Mouse (Mus musculus) midbrain, postnatal 0 days (tissue): ENCODE results near the gene Ms4a3. TPM values are rescaled to one million over a fixed set of nuclear protein-coding genes. Genes with fewer than 3 reads are reported as not detected.

Experiments used
- ATAC-seq: fragments of 200-750 bp; cut with Nextera tagmentation; 2 replicates; pipeline ENCODE4 v1.8.0; 2017; ENCODE audit warnings: moderate number of reproducible peaks, mild to moderate bottlenecking, moderate TSS enrichment, moderate library complexity; ENCODE audit not compliant: low FRiP score
- DNase-seq: peaks from one replicate; pipeline ENCODE4 v3.0.0-alpha.2; 2015; ENCODE audit warnings: low spot score
- H3K27ac ChIP-seq: fragments of 300-500 bp; sonication (generic); 2 replicates; pipeline ENCODE4 v1.5.1; 2014; ENCODE audit warnings: low read depth, mild to moderate bottlenecking, low read length, mixed read lengths
- H3K27me3 ChIP-seq: fragments of 300-500 bp; sonication (generic); 2 replicates; pipeline ENCODE4 v1.6.1; 2014; ENCODE audit warnings: low read length, control low read depth, mixed read lengths; ENCODE audit not compliant: insufficient read depth
- H3K36me3 ChIP-seq: fragments of 300-500 bp; sonication (generic); 2 replicates; pipeline ENCODE4 v1.6.1; 2014; ENCODE audit warnings: low read length, control low read depth, mixed read lengths; ENCODE audit not compliant: insufficient read depth
- H3K4me1 ChIP-seq: fragments of 300-500 bp; sonication (generic); 2 replicates; pipeline ENCODE4 v1.6.1; 2014; ENCODE audit warnings: mild to moderate bottlenecking, control low read depth, antibody characterized with exemption, low read length, mixed read lengths; ENCODE audit not compliant: insufficient read depth
- H3K4me2 ChIP-seq: fragments of 300-500 bp; sonication (generic); 2 replicates; pipeline ENCODE4 v1.6.1; 2014; ENCODE audit warnings: low read depth, mild to moderate bottlenecking, low read length, mixed read lengths; ENCODE audit not compliant: poor library complexity, severe bottlenecking
- H3K4me3 ChIP-seq: fragments of 300-500 bp; sonication (generic); 2 replicates; pipeline ENCODE4 v1.5.1; 2014; ENCODE audit warnings: low read depth, mild to moderate bottlenecking, low read length, moderate library complexity
- H3K9ac ChIP-seq: fragments of 300-500 bp; sonication (generic); replicated peaks from 2 replicates; pipeline ENCODE4 v1.6.1; 2014; ENCODE audit warnings: mild to moderate bottlenecking, low read length, moderate library complexity, mixed read lengths; ENCODE audit not compliant: poor library complexity, severe bottlenecking
- H3K9me3 ChIP-seq: fragments of 300-500 bp; sonication (generic); 2 replicates; pipeline ENCODE4 v1.6.1; 2016; ENCODE audit warnings: low read length, control low read depth
- CTCF ChIP-seq: IDR thresholded peaks from 2 replicates; pipeline ENCODE4 v1.5.1; 2016; ENCODE audit warnings: antibody characterized with exemption, mild to moderate bottlenecking
- WGBS: fragments of 180-500 bp; shearing (Covaris S2); extraction: QIAGEN DNeasy Blood & Tissue Kit; methylation state at CpG from one replicate; pipeline ENCODE4 v1.1.7; 2014; 5-methylcytosine and 5-hydroxymethylcytosine counted together
- polyA plus RNA-seq: library from polyadenylated mRNA; unstranded; fragments of >200 nt; fragmentation: Nextera tagmentation; extraction: Ambion mirVana; gene quantifications from 2 replicates; pipeline ENCODE4 v1.2.1, GENCODE M21; 2015
- total RNA-seq: library from RNA; depleted of rRNA; stranded (reverse); fragments of >200 nt; gene quantifications from 2 replicates; pipeline ENCODE4 v1.2.3, GENCODE M21; 2014; rRNA removed

Ms4a3 gene
- total and polyA plus RNA-seq, 2 experiments from 2014 or later: not detected

DNA sequence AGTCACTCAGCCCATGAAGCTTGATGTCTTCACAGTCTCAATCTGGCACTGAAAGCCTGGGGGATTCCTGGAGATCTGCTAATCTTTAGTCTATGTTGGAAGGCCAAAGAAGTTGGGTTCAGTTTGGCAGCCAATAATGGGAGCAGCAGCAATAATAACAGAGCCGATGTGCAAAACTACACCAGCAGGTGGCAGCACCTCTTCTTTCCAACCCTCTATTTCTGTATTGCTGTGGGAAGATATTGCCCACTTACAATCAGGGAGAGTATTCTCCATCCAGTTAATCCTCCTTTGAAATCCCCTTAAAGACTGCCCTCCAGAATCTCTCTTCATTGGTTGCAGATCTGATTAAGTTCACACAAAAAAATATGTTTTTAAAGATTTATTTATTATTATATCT is 32.5 kb downstream of the Ms4a3 start:
- Histone ChIP-seq H3K27me3 (0 out of 2 replicates have a peak, but pooled peaks cover 4% of the 10 kb centered on the region), H3K4me3 (no peak overlapping the region), H3K36me3 (no peaks in the 10 kb centered on the region), H3K9me3 (no peaks in the 10 kb centered on the region), H3K27ac (no peak overlapping the region), H3K4me1 (no peaks in the 10 kb centered on the region), H3K4me2 (no peak overlapping the region), H3K9ac (no peak overlapping the region)
- WGBS: 9% methylated on average over 1 of the region's 1 CpGs
- peak; percentile 77 for TF ChIP-seq CTCF
- ATAC-seq (no peak), DNase-seq (peak; percentile 62)

DNA sequence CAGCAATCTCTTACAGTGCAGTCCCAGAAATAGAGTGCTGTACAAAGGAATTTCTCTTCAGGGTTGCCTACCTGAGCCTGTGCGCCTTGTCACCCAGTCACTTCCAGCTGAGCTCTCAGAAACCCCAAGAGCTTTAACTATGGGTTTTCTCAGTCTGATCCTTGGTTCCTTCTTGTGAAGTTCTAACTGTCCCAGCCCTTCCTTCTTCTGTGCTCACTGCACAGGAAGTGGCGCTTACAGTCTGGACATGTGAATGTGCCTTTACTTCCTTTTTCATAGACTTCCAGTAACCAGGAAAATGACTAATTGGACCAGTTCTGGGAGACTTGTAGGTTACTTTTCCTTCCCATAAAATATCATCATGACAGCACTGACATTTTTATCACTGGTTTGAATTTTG is 36.0 kb downstream of the Ms4a3 start, which contains the start of gene Ms4a6d:
Gene Ms4a6d, minus strand, starts transcription at position 247 of the 400 bp plus-strand sequence.
- Histone ChIP-seq H3K4me2 (no peak within 1 kb of the TSS), H3K9me3 (no peaks in the 10 kb centered on the region), H3K4me3 (no peak within 1 kb of the TSS), H3K36me3 (no peaks in the 10 kb centered on the region), H3K27me3 (no peaks in the 10 kb centered on the region), H3K9ac (no peak within 1 kb of the TSS), H3K27ac (no peak within 1 kb of the TSS), H3K4me1 (no peaks in the 10 kb centered on the region)
- no peak for DNase-seq
- TF ChIP-seq CTCF: no peak
- WGBS: 94% methylated on average over 2 of the region's 2 CpGs
- no peak for ATAC-seq

DNA sequence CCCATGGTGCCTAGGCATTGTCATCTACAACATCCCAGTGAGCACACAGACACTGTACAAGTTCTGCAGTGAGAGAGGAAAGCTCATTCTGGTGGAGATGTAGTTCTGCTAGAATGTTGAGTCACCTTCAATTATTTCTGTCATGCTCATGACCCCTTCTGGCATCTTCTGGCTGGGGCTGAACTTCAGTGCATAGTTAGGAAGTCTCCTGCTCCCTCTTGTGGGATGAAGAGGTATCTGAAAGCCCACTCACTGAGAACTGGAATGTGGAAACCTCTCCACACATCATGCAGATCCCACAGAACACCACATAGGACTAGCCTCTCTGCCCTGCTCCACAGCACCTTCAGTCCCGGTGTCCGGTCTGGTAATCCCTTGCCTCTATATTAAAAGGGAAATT is 38.6 kb downstream of the Ms4a3 start:
- H3K9me3 ChIP-seq: no peaks in the 10 kb centered on the region
- 0 out of 2 replicates have a peak, but pooled peaks have one; percentile 38 for ATAC-seq

DNA sequence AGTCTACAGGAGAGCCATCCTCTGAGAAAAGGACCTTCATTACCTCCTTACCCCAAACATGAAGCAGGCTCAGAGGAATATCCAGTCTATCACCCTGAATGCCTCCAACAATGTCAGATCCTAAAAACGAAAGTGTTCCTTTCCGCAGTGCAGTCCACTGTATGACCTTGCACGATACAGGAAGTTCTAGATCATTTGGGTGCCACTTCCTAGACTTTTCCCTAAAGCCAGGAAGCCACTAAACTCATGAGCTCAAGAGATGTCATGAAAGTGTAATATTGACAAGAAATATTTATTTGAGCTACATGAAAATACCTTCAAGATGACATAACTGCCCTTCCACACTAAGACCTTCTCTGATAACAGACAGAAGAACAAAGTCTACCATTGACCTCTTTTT is 39.3 kb downstream of the Ms4a3 start:
- 91% methylated on average over 3 of the region's 3 CpGs for WGBS
- H3K27ac ChIP-seq: no peak overlapping the region
- no peak overlapping the region for H3K9ac ChIP-seq
- TF ChIP-seq CTCF: no peak
- H3K4me3 ChIP-seq: no peak overlapping the region
- no peaks in the 10 kb centered on the region for H3K4me1 ChIP-seq
- H3K27me3 ChIP-seq: no peaks in the 10 kb centered on the region
- no peak for ATAC-seq
- no peak for DNase-seq
- H3K36me3 ChIP-seq: no peaks in the 10 kb centered on the region
- no peaks in the 10 kb centered on the region for H3K9me3 ChIP-seq
- no peak overlapping the region for H3K4me2 ChIP-seq

More for the DNA sequence above, 38.6 kb downstream of the Ms4a3 start:
- Histone ChIP-seq H3K27me3 (no peaks in the 10 kb centered on the region), H3K4me3 (no peak overlapping the region), H3K9ac (no peak overlapping the region), H3K27ac (no peak overlapping the region), H3K36me3 (no peaks in the 10 kb centered on the region), H3K4me1 (no peaks in the 10 kb centered on the region), H3K4me2 (no peak overlapping the region)
- peak; percentile 66 for DNase-seq
- peak; percentile 77 for TF ChIP-seq CTCF
- WGBS: 81% methylated on average over 2 of the region's 2 CpGs

DNA sequence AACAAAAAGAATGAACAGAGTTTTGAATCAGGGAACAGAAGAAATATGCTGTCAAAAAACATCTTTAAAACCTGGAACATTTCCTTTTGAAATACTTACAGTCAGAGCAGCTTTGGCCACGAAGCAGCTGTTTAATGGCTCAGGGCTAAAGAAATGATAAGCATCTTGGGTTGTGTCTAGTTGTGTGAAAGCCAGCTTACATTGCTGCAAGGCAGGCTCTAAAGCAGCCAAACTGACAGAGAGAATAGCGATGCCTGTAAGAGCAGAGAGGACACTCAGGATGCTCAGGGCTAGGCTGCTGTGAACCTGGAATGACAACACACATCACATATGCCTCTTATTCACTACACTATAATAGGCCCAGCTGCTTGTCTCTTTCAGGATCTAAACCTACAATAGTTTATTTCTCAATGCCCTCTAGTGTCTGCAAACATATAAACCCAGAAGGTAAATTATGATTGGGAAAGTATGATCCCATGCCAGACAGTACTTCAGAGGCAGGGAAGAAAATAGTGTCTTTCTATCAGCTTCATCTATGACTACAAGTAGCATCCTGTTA is 50.7 kb downstream of the Ms4a3 start:
- H3K36me3 ChIP-seq: no peaks in the 10 kb centered on the region
- TF ChIP-seq CTCF: no peak
- no peaks in the 10 kb centered on the region for H3K4me1 ChIP-seq
- H3K4me3 ChIP-seq: no peak overlapping the region
- H3K4me2 ChIP-seq: no peak overlapping the region
- no peaks in the 10 kb centered on the region for H3K27me3 ChIP-seq
- H3K27ac ChIP-seq: no peak overlapping the region
- ATAC-seq (no peak), DNase-seq (no peak)
- H3K9me3 ChIP-seq: no peaks in the 10 kb centered on the region
- no peak overlapping the region for H3K9ac ChIP-seq
- 62% methylated on average over 2 of the region's 2 CpGs for WGBS

DNA sequence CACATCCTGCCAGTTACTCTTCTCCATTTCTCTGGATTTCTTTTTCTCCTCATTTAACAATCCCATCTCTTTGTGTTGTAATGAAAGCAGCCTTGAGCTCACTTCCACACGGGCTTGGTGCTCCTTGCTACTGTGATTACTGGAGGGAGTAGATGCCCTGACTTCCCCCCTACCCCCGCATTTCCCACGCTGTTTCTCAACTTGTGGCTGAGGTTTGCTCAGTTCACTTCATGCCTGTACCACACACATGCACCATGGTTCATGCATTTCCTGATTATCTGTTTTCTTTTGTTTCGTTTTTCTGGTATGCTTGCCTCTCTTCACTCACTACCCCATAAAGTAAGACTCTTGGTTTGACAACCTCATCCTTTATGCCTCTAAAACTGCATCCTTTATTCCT is 51.4 kb downstream of the Ms4a3 start:
- H3K4me1 ChIP-seq: no peaks in the 10 kb centered on the region
- no peaks in the 10 kb centered on the region for H3K36me3 ChIP-seq
- H3K27me3 ChIP-seq: no peaks in the 10 kb centered on the region
- ATAC-seq: no peak
- no peak for TF ChIP-seq CTCF
- no peak for DNase-seq
- H3K4me3 ChIP-seq: no peak overlapping the region
- H3K27ac ChIP-seq: no peak overlapping the region
- 77% methylated on average over 4 of the region's 4 CpGs for WGBS
- no peak overlapping the region for H3K9ac ChIP-seq
- H3K9me3 ChIP-seq: no peaks in the 10 kb centered on the region
- H3K4me2 ChIP-seq: no peak overlapping the region

Other genes starting within 250 kb of the Ms4a3 start
- gene Ms4a4c, start 236.1 kb downstream of the Ms4a3 start, total RNA-seq: 0.47 TPM in 1 of 2 replicates, not detected in the other
- 0.20 TPM in 1 of 2 replicates, not detected in the other for gene Ms4a4c, start 236.1 kb downstream of the Ms4a3 start, polyA plus RNA-seq
- gene Ms4a4b, start 197.3 kb downstream of the Ms4a3 start, total RNA-seq: not detected in 2 replicates
- not detected in 2 replicates for gene Ms4a4b, start 197.3 kb downstream of the Ms4a3 start, polyA plus RNA-seq
- gene Ms4a6c, start 171.5 kb downstream of the Ms4a3 start, total RNA-seq: 2.0 and 4.0 TPM in 2 replicates
- 2.1 and 2.3 TPM in 2 replicates for gene Ms4a6c, start 171.5 kb downstream of the Ms4a3 start, polyA plus RNA-seq
- not detected in 2 replicates for gene Gm8369, start 154.9 kb downstream of the Ms4a3 start, total RNA-seq
- not detected in 2 replicates for gene Gm8369, start 154.9 kb downstream of the Ms4a3 start, polyA plus RNA-seq
- gene Ms4a6b, start 124.3 kb downstream of the Ms4a3 start, total RNA-seq: 2.7 and 3.0 TPM in 2 replicates
- gene Ms4a6b, start 124.3 kb downstream of the Ms4a3 start, polyA plus RNA-seq: 2.0 TPM in 2 replicates
- gene Ms4a4d, start 104.0 kb downstream of the Ms4a3 start, total RNA-seq: not detected in 2 replicates
- gene Ms4a4d, start 104.0 kb downstream of the Ms4a3 start, polyA plus RNA-seq: not detected in 2 replicates
- 1.3 and 2.0 TPM in 2 replicates for gene Ms4a6d, start 36.0 kb downstream of the Ms4a3 start, total RNA-seq
- 1.8 and 2.7 TPM in 2 replicates for gene Ms4a6d, start 36.0 kb downstream of the Ms4a3 start, polyA plus RNA-seq
- not detected in 2 replicates for gene Ms4a2, start 17.1 kb downstream of the Ms4a3 start, total RNA-seq
- 0.09 and 0.15 TPM in 2 replicates for gene Ms4a2, start 17.1 kb downstream of the Ms4a3 start, polyA plus RNA-seq
- gene Oosp2, start 19.7 kb upstream of the Ms4a3 start, total RNA-seq: not detected in 2 replicates
- not detected in 2 replicates for gene Oosp2, start 19.7 kb upstream of the Ms4a3 start, polyA plus RNA-seq
- gene Oosp1, start 50.3 kb upstream of the Ms4a3 start, total RNA-seq: not detected in 2 replicates
- gene Oosp1, start 50.3 kb upstream of the Ms4a3 start, polyA plus RNA-seq: not detected in 2 replicates
- gene Oosp3, start 56.2 kb upstream of the Ms4a3 start, total RNA-seq: not detected in 2 replicates
- gene Oosp3, start 56.2 kb upstream of the Ms4a3 start, polyA plus RNA-seq: not detected in 2 replicates
- gene Gif, start 106.7 kb upstream of the Ms4a3 start, total RNA-seq: not detected in 2 replicates
- not detected in 2 replicates for gene Gif, start 106.7 kb upstream of the Ms4a3 start, polyA plus RNA-seq
- 15.6 and 22.8 TPM in 2 replicates for gene Mrpl16, start 129.5 kb upstream of the Ms4a3 start, total RNA-seq
- 52.3 and 53.0 TPM in 2 replicates for gene Mrpl16, start 129.5 kb upstream of the Ms4a3 start, polyA plus RNA-seq
- 28.8 and 35.0 TPM in 2 replicates for gene Stx3, start 178.6 kb upstream of the Ms4a3 start, total RNA-seq
- gene Stx3, start 178.6 kb upstream of the Ms4a3 start, polyA plus RNA-seq: 36.6 and 37.8 TPM in 2 replicates
- gene Olfr1417, start 198.4 kb upstream of the Ms4a3 start, total RNA-seq: not detected in 2 replicates
- gene Olfr1417, start 198.4 kb upstream of the Ms4a3 start, polyA plus RNA-seq: 0.16 and 0.18 TPM in 2 replicates
- gene Olfr1418, start 220.2 kb upstream of the Ms4a3 start, total RNA-seq: not detected in 2 replicates
- not detected in 2 replicates for gene Olfr1418, start 220.2 kb upstream of the Ms4a3 start, polyA plus RNA-seq
- gene Olfr1419, start 234.3 kb upstream of the Ms4a3 start, total RNA-seq: 0.16 TPM in 1 of 2 replicates, not detected in the other
- not detected in 2 replicates for gene Olfr1419, start 234.3 kb upstream of the Ms4a3 start, polyA plus RNA-seq
- gene Olfr1420, start 245.7 kb upstream of the Ms4a3 start, total RNA-seq: not detected in 2 replicates
- 0.06 TPM in 1 of 2 replicates, not detected in the other for gene Olfr1420, start 245.7 kb upstream of the Ms4a3 start, polyA plus RNA-seq